Mouse (Mus musculus): ENCODE measurements at regions not wholly inside any gene's neighbourhood (a gene's known extent, or its start where the extent isn't known, plus 50 kb on each side); places are given as distances from the start of the nearest gene placed in this dataset.

DNA sequence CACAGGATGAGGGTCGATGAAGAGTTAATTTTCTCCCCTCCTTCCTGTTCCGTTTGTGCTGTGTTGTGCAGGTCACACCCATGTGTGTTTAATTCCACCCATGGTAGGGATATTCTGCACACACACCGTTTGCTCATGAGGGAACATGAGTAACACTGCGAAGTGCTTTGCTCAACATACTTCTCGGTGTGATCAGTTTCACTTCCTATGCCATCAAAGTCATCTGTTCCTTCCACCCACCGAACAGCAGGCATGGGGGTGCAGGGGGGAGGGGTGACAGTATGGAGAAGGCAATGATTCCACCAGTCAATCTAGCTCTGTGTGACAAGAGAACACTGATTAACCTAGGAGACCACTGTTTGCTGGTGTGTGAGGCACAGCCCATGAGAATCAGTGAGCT lies 104.7 kb downstream of the Foxb1 start:
- no peaks in the 10 kb centered on the region for H3K4me1 ChIP-seq (ENCODE audit: insufficient read depth)
- 57% methylated on average over 6 of the region's 6 CpGs for WGBS

DNA sequence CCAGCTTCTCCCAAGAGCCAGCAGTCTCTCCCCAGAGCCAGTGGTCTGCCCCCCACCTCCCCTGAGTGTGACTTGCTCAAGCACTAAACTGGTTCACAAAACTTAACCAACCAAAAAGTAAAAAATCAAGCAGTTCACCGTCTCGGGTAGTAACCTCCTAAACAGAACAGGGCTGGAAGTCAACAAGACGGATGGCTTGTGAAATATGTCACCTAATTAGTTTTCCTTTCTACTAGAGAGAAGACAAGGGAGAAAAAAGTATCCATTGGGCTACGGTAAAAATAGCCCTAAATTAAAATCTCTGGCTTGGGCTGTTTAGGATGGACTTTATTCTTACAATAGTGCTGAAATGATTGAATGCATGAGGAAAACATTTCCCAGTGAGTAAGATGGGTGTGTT lies 108.6 kb downstream of the Foxb1 start:
- no peak overlapping the region for H3K4me3 ChIP-seq (ENCODE audit: low read depth, low read length)
- ATAC-seq (ENCODE audit: insufficient read depth), result no peak
- no peaks in the 10 kb centered on the region for H3K27me3 ChIP-seq (ENCODE audit: insufficient read depth, low read length)
- peak; percentile 71 for DNase-seq
- H3K9ac ChIP-seq, result no peak overlapping the region
- WGBS, result 27% methylated on average over 4 of the region's 4 CpGs
- no peak overlapping the region for H3K27ac ChIP-seq (ENCODE audit: low read depth)
- H3K9me3 ChIP-seq (ENCODE audit: low read depth, low read length), result no peaks in the 10 kb centered on the region
- no peaks in the 10 kb centered on the region for H3K36me3 ChIP-seq (ENCODE audit: insufficient read depth)
- no peaks in the 10 kb centered on the region for H3K4me1 ChIP-seq (ENCODE audit: insufficient read depth)
- 0 out of 2 replicates have a peak overlapping the region, but pooled peaks have one; percentile 4 for H3K4me2 ChIP-seq
- TF ChIP-seq CTCF (IDR thresholded peaks at IDR 0.05; ENCODE audit: low read depth), result no peak

More for the DNA sequence above, 104.7 kb downstream of the Foxb1 start:
- H3K9me3 ChIP-seq (ENCODE audit: low read depth, low read length), result no peaks in the 10 kb centered on the region
- no peak overlapping the region for H3K4me2 ChIP-seq
- no peaks in the 10 kb centered on the region for H3K27me3 ChIP-seq (ENCODE audit: insufficient read depth, low read length)
- H3K36me3 ChIP-seq (ENCODE audit: insufficient read depth), result no peaks in the 10 kb centered on the region
- no peak for TF ChIP-seq CTCF (IDR thresholded peaks at IDR 0.05; ENCODE audit: low read depth)
- H3K9ac ChIP-seq, result no peak overlapping the region
- H3K27ac ChIP-seq (ENCODE audit: low read depth), result no peak overlapping the region
- no peak for ATAC-seq (ENCODE audit: insufficient read depth)
- H3K4me3 ChIP-seq (ENCODE audit: low read depth, low read length), result no peak overlapping the region
- no peak for DNase-seq

DNA sequence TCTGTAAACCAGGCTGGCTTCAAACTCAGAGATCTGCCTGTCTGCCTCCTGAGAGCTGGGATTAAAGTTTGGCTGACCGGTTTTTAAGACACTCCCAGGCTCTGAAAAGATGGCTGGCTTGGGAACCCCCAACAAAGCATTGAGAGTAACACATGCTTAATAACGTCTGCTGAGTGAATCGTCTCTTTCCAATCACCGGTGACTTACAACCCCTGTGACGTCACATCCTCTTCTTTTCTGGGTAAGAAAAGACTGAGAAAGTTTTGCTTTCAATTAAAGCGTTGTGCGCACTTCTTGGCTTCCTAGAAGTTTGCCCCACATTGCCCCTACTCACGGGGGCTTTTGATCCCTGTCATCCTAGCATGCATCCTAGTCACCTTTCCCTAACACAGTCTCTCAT lies 109.1 kb downstream of the Foxb1 start:
- no peaks in the 10 kb centered on the region for H3K36me3 ChIP-seq (ENCODE audit: insufficient read depth)
- ATAC-seq (ENCODE audit: insufficient read depth), result no peak
- H3K27me3 ChIP-seq (ENCODE audit: insufficient read depth, low read length), result no peaks in the 10 kb centered on the region
- 0 out of 2 replicates have a peak overlapping the region, but pooled peaks have one; percentile 4 for H3K4me2 ChIP-seq
- H3K9me3 ChIP-seq (ENCODE audit: low read depth, low read length), result no peaks in the 10 kb centered on the region
- no peak overlapping the region for H3K4me3 ChIP-seq (ENCODE audit: low read depth, low read length)
- H3K4me1 ChIP-seq (ENCODE audit: insufficient read depth), result no peaks in the 10 kb centered on the region
- H3K9ac ChIP-seq, result no peak overlapping the region
- WGBS, result 49% methylated on average over 8 of the region's 8 CpGs
- H3K27ac ChIP-seq (ENCODE audit: low read depth), result no peak overlapping the region
- peak; percentile 41 for DNase-seq
- TF ChIP-seq CTCF (IDR thresholded peaks at IDR 0.05; ENCODE audit: low read depth), result no peak

DNA sequence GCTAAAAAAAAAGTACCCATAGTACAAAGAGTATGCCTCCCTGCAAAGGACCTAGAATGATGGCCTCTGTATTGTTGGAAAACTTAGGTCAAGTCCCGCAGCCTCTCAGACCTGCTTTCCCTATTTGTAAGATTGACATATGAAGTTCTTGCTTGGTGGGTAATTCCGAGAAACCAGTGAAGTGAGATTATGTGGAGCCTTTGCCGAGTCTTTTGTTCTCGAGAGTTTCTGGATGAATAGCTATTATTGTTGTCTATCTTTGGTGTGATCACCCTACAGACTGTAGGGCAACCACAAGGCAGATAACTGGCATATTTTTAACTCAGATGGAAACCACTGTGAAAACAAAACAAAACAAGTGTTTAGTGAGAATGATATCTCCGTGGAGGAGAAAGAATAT lies 118.1 kb downstream of the Foxb1 start:
- Histone ChIP-seq H3K4me1 (ENCODE audit: insufficient read depth) (no peaks in the 10 kb centered on the region), H3K4me2 (no peak overlapping the region), H3K9me3 (ENCODE audit: low read depth, low read length) (no peaks in the 10 kb centered on the region), H3K9ac (no peak overlapping the region), H3K4me3 (ENCODE audit: low read depth, low read length) (no peak overlapping the region), H3K27ac (ENCODE audit: low read depth) (no peak overlapping the region), H3K36me3 (ENCODE audit: insufficient read depth) (no peaks in the 10 kb centered on the region), H3K27me3 (ENCODE audit: insufficient read depth, low read length) (no peaks in the 10 kb centered on the region)
- no peak for DNase-seq
- 76% methylated on average over 5 of the region's 5 CpGs for WGBS
- ATAC-seq (ENCODE audit: insufficient read depth), result no peak
- no peak for TF ChIP-seq CTCF (IDR thresholded peaks at IDR 0.05; ENCODE audit: low read depth)

DNA sequence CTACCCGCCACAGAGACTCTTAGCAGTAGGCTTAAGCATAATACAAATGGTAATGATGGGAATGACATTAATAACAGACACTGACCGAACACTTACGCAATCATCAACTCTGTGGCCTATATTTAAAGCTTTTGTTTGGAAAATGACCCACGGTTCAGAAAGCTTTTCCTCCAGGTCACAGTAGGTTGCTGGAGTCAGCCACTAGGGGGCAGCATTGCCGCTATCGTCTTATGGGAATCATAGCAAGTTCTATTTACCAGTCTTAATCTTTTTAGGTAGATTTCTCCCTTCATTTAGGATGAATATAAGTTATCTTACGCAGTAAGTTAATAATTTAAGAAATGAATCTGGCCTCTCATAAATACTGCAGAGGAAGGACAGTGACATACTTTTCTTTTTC lies 137.4 kb downstream of the Foxb1 start:
- H3K36me3 ChIP-seq (ENCODE audit: insufficient read depth), result no peaks in the 10 kb centered on the region
- DNase-seq (peak; percentile 92), ATAC-seq (ENCODE audit: insufficient read depth) (no peak)
- H3K9ac ChIP-seq, result no peak overlapping the region
- no peak overlapping the region for H3K4me3 ChIP-seq (ENCODE audit: low read depth, low read length)
- TF ChIP-seq CTCF (IDR thresholded peaks at IDR 0.05; ENCODE audit: low read depth), result peak; percentile 86
- 15% methylated on average over 7 of the region's 7 CpGs for WGBS
- no peaks in the 10 kb centered on the region for H3K27me3 ChIP-seq (ENCODE audit: insufficient read depth, low read length)
- H3K27ac ChIP-seq (ENCODE audit: low read depth), result no peak overlapping the region
- no peak overlapping the region for H3K4me2 ChIP-seq
- H3K9me3 ChIP-seq (ENCODE audit: low read depth, low read length), result no peaks in the 10 kb centered on the region
- no peaks in the 10 kb centered on the region for H3K4me1 ChIP-seq (ENCODE audit: insufficient read depth)

DNA sequence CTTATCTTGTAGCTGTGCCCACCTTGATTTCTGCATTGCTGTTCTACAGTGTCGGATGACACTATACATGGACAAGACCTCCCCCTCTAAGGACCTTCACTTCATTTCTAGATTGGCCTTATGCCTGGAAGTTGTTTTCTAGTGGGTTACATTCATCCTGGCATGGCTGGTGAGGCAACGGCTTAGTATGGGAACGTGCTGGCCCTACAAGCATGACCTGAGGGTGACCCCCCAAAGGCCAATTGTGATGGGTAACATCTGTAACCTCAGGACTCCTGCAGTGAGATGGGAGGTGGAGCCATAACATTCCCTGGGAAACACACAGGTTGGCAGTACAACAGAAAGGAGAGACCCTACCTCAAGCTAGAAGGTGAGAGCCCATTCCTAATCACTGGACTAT lies 139.7 kb downstream of the Foxb1 start:
- no peak for DNase-seq
- Histone ChIP-seq H3K36me3 (ENCODE audit: insufficient read depth) (no peaks in the 10 kb centered on the region), H3K9me3 (ENCODE audit: low read depth, low read length) (no peaks in the 10 kb centered on the region), H3K4me3 (ENCODE audit: low read depth, low read length) (no peak overlapping the region), H3K27me3 (ENCODE audit: insufficient read depth, low read length) (no peaks in the 10 kb centered on the region), H3K4me2 (no peak overlapping the region), H3K4me1 (ENCODE audit: insufficient read depth) (no peaks in the 10 kb centered on the region), H3K9ac (no peak overlapping the region), H3K27ac (ENCODE audit: low read depth) (no peak overlapping the region)
- WGBS, result 38% methylated on average over 3 of the region's 3 CpGs
- ATAC-seq (ENCODE audit: insufficient read depth), result no peak
- no peak for TF ChIP-seq CTCF (IDR thresholded peaks at IDR 0.05; ENCODE audit: low read depth)

DNA sequence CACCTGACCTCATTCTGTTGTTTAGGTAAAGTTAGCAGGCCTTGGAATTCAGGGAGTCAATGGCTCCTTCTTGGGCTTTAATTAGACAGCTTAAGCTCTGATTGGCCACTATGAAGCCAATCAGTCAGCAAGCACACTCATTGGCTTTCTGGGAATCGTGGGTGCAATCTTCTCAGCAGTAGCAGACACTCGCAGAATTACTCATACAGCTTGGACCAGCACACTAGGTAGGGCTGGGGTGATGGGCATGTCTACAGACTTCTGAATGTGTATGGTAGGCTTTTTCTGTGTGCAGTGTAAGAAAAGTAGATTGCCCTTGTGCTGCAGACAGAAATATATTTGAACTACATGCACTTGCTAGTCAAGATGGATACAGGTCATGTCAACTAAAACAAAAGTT lies 143.4 kb downstream of the Foxb1 start:
- no peak overlapping the region for H3K9ac ChIP-seq
- H3K27me3 ChIP-seq (ENCODE audit: insufficient read depth, low read length), result no peaks in the 10 kb centered on the region
- H3K27ac ChIP-seq (ENCODE audit: low read depth), result no peak overlapping the region
- H3K4me1 ChIP-seq (ENCODE audit: insufficient read depth), result no peaks in the 10 kb centered on the region
- no peak for TF ChIP-seq CTCF (IDR thresholded peaks at IDR 0.05; ENCODE audit: low read depth)
- H3K4me3 ChIP-seq (ENCODE audit: low read depth, low read length), result no peak overlapping the region
- ATAC-seq (ENCODE audit: insufficient read depth), result no peak
- H3K9me3 ChIP-seq (ENCODE audit: low read depth, low read length), result no peaks in the 10 kb centered on the region
- H3K4me2 ChIP-seq, result no peak overlapping the region
- H3K36me3 ChIP-seq (ENCODE audit: insufficient read depth), result no peaks in the 10 kb centered on the region
- no peak for DNase-seq
- 81% methylated on average over 2 of the region's 2 CpGs for WGBS

DNA sequence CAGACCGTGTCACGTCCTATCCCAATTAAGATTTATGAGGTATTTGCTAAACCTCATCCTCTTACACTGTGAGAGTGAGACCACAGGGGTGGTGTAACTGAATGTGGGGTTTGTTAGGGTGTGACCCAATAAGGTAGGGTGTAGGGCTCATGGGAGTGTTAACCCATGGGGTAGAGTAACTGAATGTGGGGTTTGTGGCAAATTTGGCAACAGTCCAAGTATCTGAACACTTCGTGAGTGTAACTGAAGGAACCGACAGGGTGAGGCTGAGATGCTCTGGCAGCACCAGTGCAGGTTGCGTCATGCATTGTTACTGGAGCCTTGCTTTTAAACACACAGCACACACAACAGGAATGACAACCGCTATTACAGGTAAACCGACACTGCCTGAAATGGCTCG lies 144.1 kb downstream of the Anxa2 start:
- 43% methylated on average over 8 of the region's 8 CpGs for WGBS

More for the DNA sequence above, 144.1 kb downstream of the Anxa2 start:
- no peaks in the 10 kb centered on the region for H3K27me3 ChIP-seq (ENCODE audit: insufficient read depth, low read length)
- H3K4me2 ChIP-seq, result no peak overlapping the region
- H3K27ac ChIP-seq (ENCODE audit: low read depth), result no peak overlapping the region
- ATAC-seq (ENCODE audit: insufficient read depth) (no peak), DNase-seq (no peak)
- no peak overlapping the region for H3K4me3 ChIP-seq (ENCODE audit: low read depth, low read length)
- no peak for TF ChIP-seq CTCF (IDR thresholded peaks at IDR 0.05; ENCODE audit: low read depth)
- no peak overlapping the region for H3K9ac ChIP-seq
- no peaks in the 10 kb centered on the region for H3K9me3 ChIP-seq (ENCODE audit: low read depth, low read length)
- H3K4me1 ChIP-seq (ENCODE audit: insufficient read depth), result no peaks in the 10 kb centered on the region
- no peaks in the 10 kb centered on the region for H3K36me3 ChIP-seq (ENCODE audit: insufficient read depth)
